Mouse (Mus musculus) limb, embryonic 11.5 days (tissue): ENCODE measurements around the gene Impdh2. TPM values are rescaled to one million over a fixed set of nuclear protein-coding genes. Genes with fewer than 3 reads are reported as not detected.

Source experiments
- ATAC-seq: fragments of 200-750 bp; cut with Nextera tagmentation; 2 replicates; pipeline ENCODE4 v1.8.0; 2017; ENCODE audit warnings: low read depth; ENCODE audit not compliant: insufficient number of reproducible peaks, low FRiP score, low TSS enrichment
- DNase-seq: peaks from one replicate; pipeline ENCODE4 v3.0.0-alpha.2; 2015; ENCODE audit warnings: low spot score
- H3K27ac ChIP-seq: fragments of 300-500 bp; sonication (generic); replicated peaks from 2 replicates; pipeline ENCODE4 v1.5.1; 2014; ENCODE audit warnings: low read depth, mild to moderate bottlenecking, low read length
- H3K27me3 ChIP-seq: fragments of 300-500 bp; sonication (generic); 2 replicates; pipeline ENCODE4 v1.6.1; 2014; ENCODE audit warnings: mild to moderate bottlenecking, low read length, mixed read lengths; ENCODE audit not compliant: control insufficient read depth, insufficient read depth
- H3K36me3 ChIP-seq: fragments of 300-500 bp; sonication (generic); 2 replicates; pipeline ENCODE4 v1.6.1; 2014; ENCODE audit warnings: mild to moderate bottlenecking, low read length, moderate library complexity, mixed read lengths; ENCODE audit not compliant: control insufficient read depth, insufficient read depth
- H3K4me1 ChIP-seq: fragments of 300-500 bp; sonication (generic); 2 replicates; pipeline ENCODE4 v1.6.1; 2014; ENCODE audit warnings: low read length, mixed read lengths; ENCODE audit not compliant: control insufficient read depth, insufficient read depth
- H3K4me2 ChIP-seq: fragments of 300-500 bp; sonication (generic); 2 replicates; pipeline ENCODE4 v1.6.1; 2014; ENCODE audit warnings: low read depth, mild to moderate bottlenecking, moderate library complexity; ENCODE audit not compliant: severe bottlenecking
- H3K4me3 ChIP-seq: fragments of 300-500 bp; sonication (generic); 2 replicates; pipeline ENCODE4 v1.5.1; 2014; ENCODE audit warnings: low read depth, low read length
- H3K9ac ChIP-seq: fragments of 300-500 bp; sonication (generic); 2 replicates; pipeline ENCODE4 v1.6.1; 2014; ENCODE audit warnings: mild to moderate bottlenecking, low read length
- H3K9me3 ChIP-seq: fragments of 300-500 bp; sonication (generic); 2 replicates; pipeline ENCODE4 v1.6.1; 2016; ENCODE audit warnings: low read length; ENCODE audit not compliant: control insufficient read depth
- WGBS: fragments of 180-500 bp; shearing (Covaris S2); extraction: QIAGEN DNeasy Blood & Tissue Kit; methylation state at CpG from one replicate; pipeline ENCODE4 v1.1.7; 2014; 5-methylcytosine and 5-hydroxymethylcytosine counted together
- polyA plus RNA-seq: library from polyadenylated mRNA; unstranded; fragments of >200 nt; fragmentation: Nextera tagmentation; extraction: Ambion mirVana; gene quantifications from 2 replicates; pipeline ENCODE4 v1.2.1, GENCODE M21; 2014

Gene Impdh2
- polyA plus RNA-seq, result 237 and 247 TPM in 2 replicates

GRCm38 (mm10) chr9:108560227-108560841, at the start of gene Impdh2:
Impdh2 (plus strand) TSS chr9:108560286.
- H3K4me3 ChIP-seq, result peak within 1 kb of the TSS; percentile 56
- H3K9ac ChIP-seq, result peak within 1 kb of the TSS; percentile 72
- under 1% methylated on average over 53 of the region's 53 CpGs for WGBS
- DNase-seq, result peak; percentile 97
- H3K4me1 ChIP-seq, result peaks cover 10% of the 10 kb centered on the region
- H3K4me2 ChIP-seq, result peak within 1 kb of the TSS; percentile 75
- H3K9me3 ChIP-seq, result no peaks in the 10 kb centered on the region
- H3K36me3 ChIP-seq, result peaks cover 32% of the 10 kb centered on the region
- ATAC-seq, result peak; percentile 98
- H3K27ac ChIP-seq, result peak within 1 kb of the TSS; percentile 21; the same call in 1 of the 2 replicates
- no peaks in the 10 kb centered on the region for H3K27me3 ChIP-seq

GRCm38 (mm10) chr9:108516380-108517251, 43.5 kb upstream of the Impdh2 start, which contains the start of gene Qrich1:
Qrich1 (plus strand) TSS chr9:108516806.
- ATAC-seq, result peak; percentile 93
- Histone ChIP-seq H3K4me3 (peak within 1 kb of the TSS; percentile 96), H3K9ac (peak within 1 kb of the TSS; percentile 98), H3K4me2 (peak within 1 kb of the TSS; percentile 82), H3K27ac (peak within 1 kb of the TSS; percentile 98), H3K4me1 (peaks cover 3% of the 10 kb centered on the region; the same call in 1 of the 2 replicates), H3K36me3 (peaks cover 24% of the 10 kb centered on the region; the same call in 1 of the 2 replicates), H3K9me3 (no peaks in the 10 kb centered on the region), H3K27me3 (no peaks in the 10 kb centered on the region)
- peak; percentile 97 for DNase-seq
- WGBS, result 1% methylated on average over 52 of the region's 55 CpGs

DNA sequence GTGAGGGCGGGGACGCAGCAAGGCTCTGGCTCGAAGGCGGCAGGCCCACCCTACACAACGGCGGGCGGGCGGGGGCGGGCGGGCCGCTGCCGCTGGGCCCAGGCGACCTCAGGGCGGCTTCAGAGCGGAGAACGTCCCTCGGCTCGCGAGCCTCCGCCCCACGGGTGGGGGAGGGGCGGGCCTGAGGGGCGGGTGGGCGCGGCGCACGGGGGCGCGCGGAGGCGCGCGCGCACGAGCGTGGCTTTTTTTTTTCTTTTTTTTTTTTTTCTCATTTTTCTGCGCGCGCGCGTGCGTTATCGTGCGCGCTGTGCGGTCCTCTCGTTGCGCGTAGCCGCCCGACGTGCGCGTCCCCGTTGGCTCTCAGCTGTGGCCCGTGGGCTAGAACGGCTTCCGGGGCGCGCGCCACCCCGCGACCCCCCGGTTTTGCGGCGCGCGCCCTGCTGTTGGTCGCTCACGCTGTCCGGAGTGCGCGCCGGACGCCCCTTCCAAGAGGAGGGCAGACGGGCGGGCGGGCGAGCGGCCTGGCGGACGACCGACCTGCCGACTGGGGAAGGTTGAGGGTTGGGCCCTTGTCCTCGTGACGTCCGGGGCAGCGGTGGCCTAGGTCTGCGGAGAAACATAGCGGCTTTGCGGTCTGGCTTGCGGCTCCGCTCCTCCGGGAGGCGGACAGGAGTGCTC, 42.7 kb upstream of the Impdh2 start:
- under 1% methylated on average over 72 of the region's 95 CpGs for WGBS
- H3K4me2 ChIP-seq, result peak overlapping the region; percentile 82
- peaks cover 24% of the 10 kb centered on the region; the same call in 1 of the 2 replicates for H3K36me3 ChIP-seq
- H3K9ac ChIP-seq, result peak overlapping the region; percentile 98
- no peaks in the 10 kb centered on the region for H3K9me3 ChIP-seq
- H3K27me3 ChIP-seq, result no peaks in the 10 kb centered on the region
- H3K4me3 ChIP-seq, result peak overlapping the region; percentile 96
- peak; percentile 85 for ATAC-seq
- peaks cover 3% of the 10 kb centered on the region; the same call in 1 of the 2 replicates for H3K4me1 ChIP-seq
- peak overlapping the region; percentile 98 for H3K27ac ChIP-seq
- DNase-seq, result peak; percentile 89

- no peak for DNase-seq
- peak overlapping the region; percentile 98 for H3K9ac ChIP-seq
- peak overlapping the region; percentile 98 for H3K27ac ChIP-seq
- peak overlapping the region; percentile 96 for H3K4me3 ChIP-seq
- H3K9me3 ChIP-seq, result no peaks in the 10 kb centered on the region
- under 1% methylated on average over 13 of the region's 13 CpGs for WGBS
- H3K36me3 ChIP-seq, result peaks cover 21% of the 10 kb centered on the region; the same call in 1 of the 2 replicates
- peaks cover 3% of the 10 kb centered on the region; the same call in 1 of the 2 replicates for H3K4me1 ChIP-seq
- ATAC-seq, result no peak
- H3K4me2 ChIP-seq, result peak overlapping the region; percentile 69
- no peaks in the 10 kb centered on the region for H3K27me3 ChIP-seq
Measured at GRCm38 (mm10) chr9:108517931-108518332, 42.2 kb upstream of the Impdh2 start.

- peaks cover 2% of the 10 kb centered on the region; the same call in 1 of the 2 replicates for H3K36me3 ChIP-seq
Measured at GRCm38 (mm10) chr9:108521604-108522003, 38.5 kb upstream of the Impdh2 start.

DNA sequence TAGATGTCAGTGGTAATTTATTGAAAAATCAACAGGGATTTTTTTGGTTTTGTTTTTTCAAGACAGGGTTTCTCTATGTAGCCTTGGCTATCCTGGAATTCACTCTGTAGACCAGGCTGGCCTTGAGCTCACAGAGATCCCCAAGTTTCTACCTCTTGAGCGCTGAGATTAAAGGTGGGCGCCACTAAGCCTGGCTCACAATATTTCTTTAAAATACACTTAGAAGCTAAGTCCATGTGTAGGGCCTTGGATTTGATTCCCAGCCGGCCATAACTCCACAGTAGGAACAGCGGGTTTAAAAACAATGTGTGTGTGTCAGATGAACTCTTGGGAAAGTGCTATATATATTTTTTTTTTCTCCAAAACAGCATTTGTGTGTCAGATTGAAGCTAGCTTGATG, 36.7 kb upstream of the Impdh2 start:
- 96% methylated on average over 4 of the region's 4 CpGs for WGBS
- no peaks in the 10 kb centered on the region for H3K9me3 ChIP-seq
- no peak overlapping the region for H3K9ac ChIP-seq
- no peak overlapping the region for H3K27ac ChIP-seq
- H3K27me3 ChIP-seq, result no peaks in the 10 kb centered on the region
- H3K4me1 ChIP-seq, result 0 out of 2 replicates have a peak, but pooled peaks cover 3% of the 10 kb centered on the region
- DNase-seq, result no peak
- H3K4me2 ChIP-seq, result no peak overlapping the region
- H3K4me3 ChIP-seq, result no peak overlapping the region
- peaks cover 5% of the 10 kb centered on the region for H3K36me3 ChIP-seq
- no peak for ATAC-seq

More at GRCm38 (mm10) chr9:108521604-108522003, 38.5 kb upstream of the Impdh2 start:
- DNase-seq, result no peak
- 94% methylated on average over 2 of the region's 2 CpGs for WGBS
- Histone ChIP-seq H3K9ac (no peak overlapping the region), H3K4me2 (no peak overlapping the region), H3K9me3 (no peaks in the 10 kb centered on the region), H3K4me1 (0 out of 2 replicates have a peak, but pooled peaks cover 3% of the 10 kb centered on the region), H3K27me3 (no peaks in the 10 kb centered on the region), H3K4me3 (no peak overlapping the region), H3K27ac (no peak overlapping the region)
- ATAC-seq, result no peak

- no peak overlapping the region for H3K4me2 ChIP-seq
- 86% methylated on average over 3 of the region's 3 CpGs for WGBS
- peaks cover 11% of the 10 kb centered on the region for H3K36me3 ChIP-seq
- no peak overlapping the region for H3K27ac ChIP-seq
- no peaks in the 10 kb centered on the region for H3K4me1 ChIP-seq
- H3K27me3 ChIP-seq, result no peaks in the 10 kb centered on the region
- no peak for ATAC-seq
- H3K9ac ChIP-seq, result no peak overlapping the region
- H3K4me3 ChIP-seq, result no peak overlapping the region
- no peak for DNase-seq
- no peaks in the 10 kb centered on the region for H3K9me3 ChIP-seq
Measured at GRCm38 (mm10) chr9:108525400-108525799, 34.7 kb upstream of the Impdh2 start.

DNA sequence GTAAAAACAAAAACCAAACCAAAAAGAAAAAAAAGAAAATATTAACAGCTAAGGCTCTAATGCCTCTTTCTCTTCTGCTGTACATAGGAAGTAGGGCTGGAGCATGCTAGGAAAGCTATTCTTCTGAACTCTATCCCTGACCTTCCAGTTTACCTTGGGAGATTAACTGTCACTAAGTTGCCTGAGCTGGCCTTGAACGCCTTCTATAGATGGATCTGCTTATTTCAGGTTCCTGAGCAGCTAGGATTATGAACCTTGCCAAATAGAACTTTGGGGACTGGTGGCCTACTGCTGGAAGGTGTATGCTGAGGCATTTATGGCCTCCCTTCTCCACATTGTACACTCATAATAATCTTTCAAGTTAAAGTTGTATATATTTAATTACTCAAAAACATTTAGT, 29.1 kb upstream of the Impdh2 start:
- Histone ChIP-seq H3K9ac (no peak overlapping the region), H3K27ac (no peak overlapping the region), H3K4me1 (no peaks in the 10 kb centered on the region), H3K4me3 (no peak overlapping the region), H3K27me3 (no peaks in the 10 kb centered on the region), H3K9me3 (no peaks in the 10 kb centered on the region), H3K4me2 (no peak overlapping the region), H3K36me3 (peaks cover 38% of the 10 kb centered on the region)
- ATAC-seq, result no peak
- DNase-seq, result no peak
- 97% methylated on average over 1 of the region's 1 CpGs for WGBS
